Mouse (Mus musculus): ENCODE data around the gene Otx2. TPM values are rescaled to one million over a fixed set of nuclear protein-coding genes. Genes with fewer than 3 reads are reported as not detected.

Otx2 gene
- polyA plus RNA-seq, 2 experiments, result 0.07 TPM; not detected in 1

- no peak overlapping the region for H3K9ac ChIP-seq (replicated peaks)
- H3K36me3 ChIP-seq (replicated peaks; ENCODE audit: control insufficient read depth, insufficient read depth, low read depth), result no peaks in the 10 kb centered on the region
- no peak overlapping the region for H3K4me2 ChIP-seq (ENCODE audit: low read depth)
- no peaks in the 10 kb centered on the region for H3K27me3 ChIP-seq (ENCODE audit: control insufficient read depth, insufficient read depth, low read length)
- 72% methylated on average over 12 of the region's 12 CpGs for WGBS (ENCODE audit: insufficient replicate concordance)
- DNase-seq (ENCODE audit: low read depth in 3 of 3, low spot score in 3 of 3) (no peak), ATAC-seq (ENCODE audit: insufficient read depth) (no peak)
- no peak overlapping the region for H3K27ac ChIP-seq
- no peak for TF ChIP-seq CTCF (IDR thresholded peaks at IDR 0.05; ENCODE audit: low read depth)
- no peak for TF ChIP-seq EP300 (IDR thresholded peaks at IDR 0.05; ENCODE audit: low read depth)
- H3K4me3 ChIP-seq (ENCODE audit: insufficient read depth in 1 of 2, low read depth in 2 of 2, low read length in 2 of 2), result no peak overlapping the region
- H3K4me1 ChIP-seq (replicated peaks; ENCODE audit: control insufficient read depth in 2 of 2, insufficient read depth in 2 of 2, low read length in 1 of 2), result no peaks in the 10 kb centered on the region
- no peaks in the 10 kb centered on the region for H3K9me3 ChIP-seq (ENCODE audit: control insufficient read depth, low read length)
These were observed 31.9 kb downstream of the Otx2 start for GRCm38 (mm10) chr14:48641462-48642395.

DNA sequence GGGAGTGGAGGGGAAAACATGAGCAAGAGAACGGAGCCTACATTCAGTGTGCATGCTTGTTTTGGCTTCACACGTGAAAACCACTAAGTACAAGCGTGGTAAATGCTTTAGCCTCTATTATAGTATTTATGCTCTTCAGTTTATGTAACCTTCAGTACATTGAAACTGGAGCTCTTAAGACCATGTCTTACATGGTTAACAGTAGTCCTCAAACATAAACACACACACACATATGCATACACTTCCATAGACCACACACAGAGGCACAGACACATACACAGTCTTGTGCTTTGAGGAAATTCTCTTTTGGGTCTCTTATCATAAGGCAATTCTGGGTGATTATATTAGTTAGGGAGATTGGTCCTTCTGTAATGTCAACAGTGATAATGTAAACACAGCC is 40.5 kb downstream of the Otx2 start:
- Histone ChIP-seq H3K4me2 (ENCODE audit: low read depth) (no peak overlapping the region), H3K9me3 (ENCODE audit: control insufficient read depth, low read length) (no peaks in the 10 kb centered on the region), H3K4me1 (replicated peaks; ENCODE audit: control insufficient read depth in 2 of 2, insufficient read depth in 2 of 2, low read length in 1 of 2) (no peaks in the 10 kb centered on the region), H3K36me3 (replicated peaks; ENCODE audit: control insufficient read depth, insufficient read depth, low read depth) (no peaks in the 10 kb centered on the region), H3K4me3 (ENCODE audit: insufficient read depth in 1 of 2, low read depth in 2 of 2, low read length in 2 of 2) (no peak overlapping the region), H3K9ac (replicated peaks) (no peak overlapping the region), H3K27ac (no peak overlapping the region), H3K27me3 (ENCODE audit: control insufficient read depth, insufficient read depth, low read length) (no peaks in the 10 kb centered on the region)
- WGBS (ENCODE audit: insufficient replicate concordance), result 78% methylated on average over 3 of the region's 3 CpGs
- no peak for DNase-seq (ENCODE audit: low read depth in 3 of 3, low spot score in 3 of 3)
- no peak for ATAC-seq (ENCODE audit: insufficient read depth)
- no peak for TF ChIP-seq EP300 (IDR thresholded peaks at IDR 0.05; ENCODE audit: low read depth)
- TF ChIP-seq CTCF (IDR thresholded peaks at IDR 0.05; ENCODE audit: low read depth), result no peak

DNA sequence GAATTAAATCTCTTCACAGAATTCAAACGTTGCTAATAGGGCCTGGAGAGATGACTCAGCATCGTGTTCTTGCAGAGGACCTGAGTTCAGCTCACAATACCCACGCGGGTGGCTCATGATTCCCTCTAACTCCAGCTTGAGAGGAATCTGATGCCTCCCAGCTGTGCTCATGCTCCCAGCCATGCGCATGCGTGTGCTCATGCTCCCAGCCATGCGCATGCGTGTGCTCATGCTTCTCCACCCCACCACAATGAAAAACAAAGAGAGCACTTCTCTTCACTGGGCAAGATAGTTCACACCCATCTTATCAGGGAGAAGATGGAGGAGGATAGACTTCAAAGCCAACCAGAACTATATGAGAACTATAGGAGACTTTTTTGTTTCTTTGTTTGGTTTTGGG is 41.3 kb downstream of the Otx2 start:
- H3K9me3 ChIP-seq (ENCODE audit: control insufficient read depth, low read length), result no peaks in the 10 kb centered on the region
- H3K27me3 ChIP-seq (ENCODE audit: control insufficient read depth, insufficient read depth, low read length), result no peaks in the 10 kb centered on the region
- no peaks in the 10 kb centered on the region for H3K36me3 ChIP-seq (replicated peaks; ENCODE audit: control insufficient read depth, insufficient read depth, low read depth)
- H3K4me1 ChIP-seq (replicated peaks; ENCODE audit: control insufficient read depth in 2 of 2, insufficient read depth in 2 of 2, low read length in 1 of 2), result no peaks in the 10 kb centered on the region
- no peak for DNase-seq (ENCODE audit: low read depth in 3 of 3, low spot score in 3 of 3)
- no peak overlapping the region for H3K9ac ChIP-seq (replicated peaks)
- no peak overlapping the region for H3K27ac ChIP-seq
- no peak overlapping the region for H3K4me2 ChIP-seq (ENCODE audit: low read depth)
- ATAC-seq (ENCODE audit: insufficient read depth), result no peak
- H3K4me3 ChIP-seq (ENCODE audit: insufficient read depth in 1 of 2, low read depth in 2 of 2, low read length in 2 of 2), result no peak overlapping the region
- no peak for TF ChIP-seq EP300 (IDR thresholded peaks at IDR 0.05; ENCODE audit: low read depth)
- 68% methylated on average over 8 of the region's 8 CpGs for WGBS (ENCODE audit: insufficient replicate concordance)

- 65% methylated on average over 2 of the region's 2 CpGs for WGBS (ENCODE audit: insufficient replicate concordance)
These were observed 42.1 kb downstream of the Otx2 start for GRCm38 (mm10) chr14:48631486-48631885.

DNA sequence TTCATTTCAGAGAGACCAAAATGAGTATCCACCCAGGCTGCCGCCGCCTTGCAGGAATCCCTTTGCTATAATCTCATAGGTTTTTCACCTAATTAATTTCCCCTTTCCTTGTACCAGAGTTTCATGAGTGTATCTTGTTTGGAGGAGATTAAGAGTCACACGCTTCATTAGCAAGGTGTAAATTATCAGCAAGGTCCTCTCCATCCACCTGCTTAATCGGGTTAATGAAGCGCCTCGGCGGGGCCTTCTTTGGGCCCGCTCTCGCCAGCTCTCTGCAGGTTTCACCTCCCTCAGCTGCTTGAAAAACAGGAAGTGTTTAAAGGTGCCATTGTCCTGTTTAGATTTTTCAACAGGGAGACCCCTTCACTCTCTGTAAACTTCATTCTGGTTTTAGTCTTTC is 44.2 kb downstream of the Otx2 start:
- no peak overlapping the region for H3K4me3 ChIP-seq (ENCODE audit: insufficient read depth in 1 of 2, low read depth in 2 of 2, low read length in 2 of 2)
- no peaks in the 10 kb centered on the region for H3K27me3 ChIP-seq (ENCODE audit: control insufficient read depth, insufficient read depth, low read length)
- 71% methylated on average over 9 of the region's 9 CpGs for WGBS (ENCODE audit: insufficient replicate concordance)
- TF ChIP-seq CTCF (IDR thresholded peaks at IDR 0.05; ENCODE audit: low read depth) (no peak), EP300 (IDR thresholded peaks at IDR 0.05; ENCODE audit: low read depth) (no peak)
- H3K9me3 ChIP-seq (ENCODE audit: control insufficient read depth, low read length), result no peaks in the 10 kb centered on the region
- H3K36me3 ChIP-seq (replicated peaks; ENCODE audit: control insufficient read depth, insufficient read depth, low read depth), result no peaks in the 10 kb centered on the region
- ATAC-seq (ENCODE audit: insufficient read depth) (no peak), DNase-seq (ENCODE audit: low read depth in 3 of 3, low spot score in 3 of 3) (no peak)
- H3K4me2 ChIP-seq (ENCODE audit: low read depth), result no peak overlapping the region
- H3K4me1 ChIP-seq (replicated peaks; ENCODE audit: control insufficient read depth in 2 of 2, insufficient read depth in 2 of 2, low read length in 1 of 2), result no peaks in the 10 kb centered on the region
- no peak overlapping the region for H3K9ac ChIP-seq (replicated peaks)
- H3K27ac ChIP-seq, result no peak overlapping the region

More at GRCm38 (mm10) chr14:48631486-48631885, 42.1 kb downstream of the Otx2 start:
- ATAC-seq (ENCODE audit: insufficient read depth) (no peak), DNase-seq (ENCODE audit: low read depth in 3 of 3, low spot score in 3 of 3) (no peak)
- Histone ChIP-seq H3K36me3 (replicated peaks; ENCODE audit: control insufficient read depth, insufficient read depth, low read depth) (no peaks in the 10 kb centered on the region), H3K4me1 (replicated peaks; ENCODE audit: control insufficient read depth in 2 of 2, insufficient read depth in 2 of 2, low read length in 1 of 2) (no peaks in the 10 kb centered on the region), H3K4me2 (ENCODE audit: low read depth) (no peak overlapping the region), H3K9ac (replicated peaks) (no peak overlapping the region), H3K27ac (no peak overlapping the region), H3K4me3 (ENCODE audit: insufficient read depth in 1 of 2, low read depth in 2 of 2, low read length in 2 of 2) (no peak overlapping the region), H3K27me3 (ENCODE audit: control insufficient read depth, insufficient read depth, low read length) (no peaks in the 10 kb centered on the region), H3K9me3 (ENCODE audit: control insufficient read depth, low read length) (no peaks in the 10 kb centered on the region)
- TF ChIP-seq CTCF (IDR thresholded peaks at IDR 0.05; ENCODE audit: low read depth) (no peak), EP300 (IDR thresholded peaks at IDR 0.05; ENCODE audit: low read depth) (no peak)

All from liver, embryonic 14.5 days (tissue).